Mouse (Mus musculus) hindbrain, embryonic 12.5 days (tissue): ENCODE data around the gene Fmod. TPM values are rescaled to one million over a fixed set of nuclear protein-coding genes. Genes with fewer than 3 reads are reported as not detected.

Experiments used
- ATAC-seq: fragments of 200-750 bp; cut with Nextera tagmentation; 2 replicates; pipeline ENCODE4 v1.8.0; 2017; ENCODE audit warnings: moderate TSS enrichment; ENCODE audit not compliant: low FRiP score
- H3K27ac ChIP-seq: fragments of 300-500 bp; sonication (generic); 2 replicates; pipeline ENCODE4 v1.5.1; 2016; ENCODE audit warnings: mild to moderate bottlenecking
- H3K27me3 ChIP-seq: fragments of 300-500 bp; sonication (generic); 2 replicates; pipeline ENCODE4 v1.6.1; 2016; ENCODE audit warnings: mild to moderate bottlenecking
- H3K36me3 ChIP-seq: fragments of 300-500 bp; sonication (generic); 2 replicates; pipeline ENCODE4 v1.6.1; 2016; ENCODE audit warnings: mild to moderate bottlenecking
- H3K4me1 ChIP-seq: fragments of 300-500 bp; sonication (generic); 2 replicates; pipeline ENCODE4 v1.6.1; 2016
- H3K4me2 ChIP-seq: fragments of 300-500 bp; sonication (generic); replicated peaks from 2 replicates; pipeline ENCODE4 v1.6.1; 2016; ENCODE audit warnings: mild to moderate bottlenecking
- H3K4me3 ChIP-seq: fragments of 300-500 bp; sonication (generic); 2 replicates; pipeline ENCODE4 v1.5.1; 2016; ENCODE audit warnings: mild to moderate bottlenecking
- H3K9ac ChIP-seq: fragments of 300-500 bp; sonication (generic); 2 replicates; pipeline ENCODE4 v1.6.1; 2016; ENCODE audit warnings: mild to moderate bottlenecking, moderate library complexity
- H3K9me3 ChIP-seq: fragments of 300-500 bp; sonication (generic); replicated peaks from 2 replicates; pipeline ENCODE4 v1.6.1; 2016; ENCODE audit warnings: mild to moderate bottlenecking
- WGBS: fragments of 180-500 bp; shearing (Covaris S2); methylation state at CpG from one replicate; pipeline ENCODE4 v1.1.7; 2016; 5-methylcytosine and 5-hydroxymethylcytosine counted together
- polyA plus RNA-seq: library from polyadenylated mRNA; unstranded; fragments of >200 nt; fragmentation: Nextera tagmentation; extraction: Ambion mirVana; gene quantifications from 2 replicates; pipeline ENCODE4 v1.2.1, GENCODE M21; 2016

The Fmod gene
- polyA plus RNA-seq, 1 experiment from 2014 or later: 12.7 TPM

DNA sequence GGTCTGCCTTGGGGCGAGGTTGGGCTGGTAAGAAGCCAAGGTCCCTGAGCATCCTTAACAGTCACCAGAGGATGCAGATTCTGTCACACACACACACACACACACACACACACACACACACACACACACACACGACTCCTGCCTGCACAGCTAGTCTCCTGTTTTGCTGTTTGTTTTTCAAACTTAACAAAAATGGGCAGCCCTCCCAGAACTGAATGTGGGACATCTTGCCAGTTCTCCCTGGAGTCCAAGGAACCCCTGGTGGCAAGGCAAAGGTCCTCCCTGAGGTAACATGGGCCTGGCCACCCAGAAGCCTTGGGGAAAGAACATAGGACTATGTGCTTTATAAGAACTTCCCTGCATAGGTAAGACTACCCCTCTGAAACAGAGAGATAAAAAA is 4.8 kb downstream of the Fmod start:
- H3K27ac ChIP-seq: no peak overlapping the region
- no peaks in the 10 kb centered on the region for H3K36me3 ChIP-seq
- no peaks in the 10 kb centered on the region; the same call in 1 of the 2 replicates for H3K27me3 ChIP-seq
- WGBS: 44% methylated on average over 2 of the region's 2 CpGs
- H3K4me3 ChIP-seq: no peak overlapping the region
- peaks cover 33% of the 10 kb centered on the region for H3K4me1 ChIP-seq
- ATAC-seq: no peak
- no peaks in the 10 kb centered on the region for H3K9me3 ChIP-seq
- H3K4me2 ChIP-seq: no peak overlapping the region
- H3K9ac ChIP-seq: no peak overlapping the region

DNA sequence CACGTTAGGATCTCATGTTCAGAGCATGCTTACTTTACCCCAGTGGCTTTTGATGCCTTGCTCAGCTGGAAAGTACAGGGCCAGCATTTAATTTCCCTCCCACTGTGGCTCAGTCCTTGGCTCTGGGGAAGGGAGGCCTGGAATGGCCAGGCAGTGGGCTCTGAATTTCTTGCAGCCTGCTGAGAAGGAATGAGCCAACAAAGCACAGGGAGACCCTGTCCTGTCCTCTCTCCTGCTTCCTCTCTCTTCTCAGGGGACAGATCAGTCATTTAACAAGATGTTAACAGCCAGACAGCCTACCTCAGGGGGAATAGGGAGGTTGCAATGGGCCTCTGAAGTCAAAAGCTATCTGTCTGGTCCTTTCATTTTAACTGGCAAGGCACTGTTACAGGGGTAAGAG is 5.3 kb downstream of the Fmod start:
- Histone ChIP-seq H3K4me1 (peaks cover 30% of the 10 kb centered on the region), H3K9ac (no peak overlapping the region), H3K9me3 (no peaks in the 10 kb centered on the region), H3K4me3 (no peak overlapping the region), H3K27ac (no peak overlapping the region), H3K4me2 (no peak overlapping the region), H3K36me3 (no peaks in the 10 kb centered on the region), H3K27me3 (no peaks in the 10 kb centered on the region)
- no peak for ATAC-seq
- 9% methylated on average over 1 of the region's 1 CpGs for WGBS

- Histone ChIP-seq H3K4me2 (no peak overlapping the region), H3K27me3 (no peaks in the 10 kb centered on the region), H3K9ac (no peak overlapping the region), H3K27ac (no peak overlapping the region), H3K4me3 (no peak overlapping the region), H3K36me3 (no peaks in the 10 kb centered on the region), H3K4me1 (peaks cover 23% of the 10 kb centered on the region), H3K9me3 (no peaks in the 10 kb centered on the region)
- 91% methylated on average over 6 of the region's 6 CpGs for WGBS
- ATAC-seq: no peak
These were observed 7.8 kb downstream of the Fmod start for GRCm38 (mm10) chr1:134044805-134045204.

- H3K27me3 ChIP-seq: no peaks in the 10 kb centered on the region
- WGBS: 7% methylated on average over 9 of the region's 9 CpGs
- peak overlapping the region; percentile 39; the same call in 1 of the 2 replicates for H3K9ac ChIP-seq
- peak; percentile 81 for ATAC-seq
- H3K9me3 ChIP-seq: no peaks in the 10 kb centered on the region
- peak overlapping the region; percentile 52 for H3K4me2 ChIP-seq
- H3K4me1 ChIP-seq: peaks cover 23% of the 10 kb centered on the region
- no peaks in the 10 kb centered on the region for H3K36me3 ChIP-seq
- H3K4me3 ChIP-seq: peak overlapping the region; percentile 21
- H3K27ac ChIP-seq: no peak overlapping the region
These were observed 8.9 kb downstream of the Fmod start for GRCm38 (mm10) chr1:134045971-134046370.

DNA sequence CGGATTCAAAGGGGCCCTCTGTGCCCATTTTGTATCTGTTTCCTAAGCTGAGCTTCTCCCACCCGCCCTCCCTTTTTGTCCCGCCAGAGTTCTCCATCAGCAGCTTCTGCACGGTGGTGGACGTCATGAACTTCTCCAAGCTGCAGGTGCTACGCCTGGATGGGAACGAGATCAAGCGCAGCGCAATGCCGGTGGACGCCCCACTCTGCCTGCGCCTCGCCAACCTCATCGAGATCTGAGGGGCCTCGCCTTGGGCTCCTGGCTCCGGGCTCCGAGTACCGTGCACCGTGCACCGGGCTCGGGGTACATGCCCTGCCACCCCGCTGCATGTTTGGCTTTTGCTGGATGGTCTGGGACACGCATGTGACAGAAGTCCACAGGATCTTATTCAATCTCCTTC is 9.3 kb downstream of the Fmod start:
- Histone ChIP-seq H3K4me1 (peaks cover 23% of the 10 kb centered on the region), H3K4me3 (peak overlapping the region; percentile 21), H3K4me2 (peak overlapping the region; percentile 52), H3K27me3 (no peaks in the 10 kb centered on the region), H3K36me3 (no peaks in the 10 kb centered on the region), H3K27ac (no peak overlapping the region), H3K9me3 (no peaks in the 10 kb centered on the region), H3K9ac (peak overlapping the region; percentile 39)
- peak; percentile 41 for ATAC-seq
- 32% methylated on average over 23 of the region's 23 CpGs for WGBS

- 78% methylated on average over 6 of the region's 6 CpGs for WGBS
These were observed 10.4 kb downstream of the Fmod start for GRCm38 (mm10) chr1:134047431-134047830.

GRCm38 (mm10) chr1:134048759-134049158 is 11.7 kb downstream of the Fmod start:
- Histone ChIP-seq H3K9ac (no peak overlapping the region), H3K4me1 (peaks cover 4% of the 10 kb centered on the region), H3K27me3 (no peaks in the 10 kb centered on the region), H3K9me3 (no peaks in the 10 kb centered on the region), H3K4me3 (no peak overlapping the region), H3K4me2 (no peak overlapping the region), H3K27ac (no peak overlapping the region), H3K36me3 (no peaks in the 10 kb centered on the region)
- ATAC-seq: no peak
- 3% methylated on average over 5 of the region's 5 CpGs for WGBS

More at GRCm38 (mm10) chr1:134047431-134047830, 10.4 kb downstream of the Fmod start:
- Histone ChIP-seq H3K4me3 (no peak overlapping the region), H3K4me2 (no peak overlapping the region), H3K4me1 (peaks cover 14% of the 10 kb centered on the region), H3K9me3 (no peaks in the 10 kb centered on the region), H3K9ac (no peak overlapping the region), H3K27me3 (no peaks in the 10 kb centered on the region), H3K27ac (no peak overlapping the region), H3K36me3 (no peaks in the 10 kb centered on the region)
- ATAC-seq: no peak

DNA sequence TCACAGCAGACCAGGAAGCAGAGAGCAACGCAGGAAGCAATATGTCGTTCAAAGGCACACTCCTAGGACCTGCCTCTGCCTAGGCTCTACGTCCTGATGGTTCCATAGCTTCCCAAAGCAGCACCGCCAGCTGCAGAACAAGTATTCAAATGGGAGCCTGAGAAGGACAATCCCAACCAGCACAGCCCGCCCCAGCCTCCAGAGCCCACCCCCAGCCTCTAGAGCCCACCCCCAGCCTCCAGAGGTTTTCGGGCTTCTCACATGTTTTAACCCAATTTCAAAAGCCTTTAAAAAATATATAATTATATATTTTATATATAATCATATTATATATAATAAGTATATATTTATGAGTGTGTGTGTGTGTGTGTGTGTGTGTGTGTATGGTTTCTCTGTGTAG is 12.5 kb downstream of the Fmod start:
- Histone ChIP-seq H3K36me3 (no peaks in the 10 kb centered on the region), H3K4me1 (peaks cover 4% of the 10 kb centered on the region), H3K27ac (no peak overlapping the region), H3K9ac (no peak overlapping the region), H3K4me2 (no peak overlapping the region), H3K9me3 (no peaks in the 10 kb centered on the region), H3K4me3 (no peak overlapping the region), H3K27me3 (no peaks in the 10 kb centered on the region)
- no peak for ATAC-seq
- WGBS: 72% methylated on average over 6 of the region's 6 CpGs

GRCm38 (mm10) chr1:134053207-134053606 is 16.2 kb downstream of the Fmod start:
- Histone ChIP-seq H3K4me3 (no peak overlapping the region), H3K4me2 (no peak overlapping the region), H3K27ac (no peak overlapping the region), H3K4me1 (0 out of 2 replicates have a peak, but pooled peaks cover 5% of the 10 kb centered on the region), H3K36me3 (no peaks in the 10 kb centered on the region), H3K9me3 (no peaks in the 10 kb centered on the region), H3K9ac (no peak overlapping the region), H3K27me3 (no peaks in the 10 kb centered on the region)
- 5% methylated on average over 6 of the region's 6 CpGs for WGBS
- ATAC-seq: peak; percentile 26; the same call in 1 of the 2 replicates

DNA sequence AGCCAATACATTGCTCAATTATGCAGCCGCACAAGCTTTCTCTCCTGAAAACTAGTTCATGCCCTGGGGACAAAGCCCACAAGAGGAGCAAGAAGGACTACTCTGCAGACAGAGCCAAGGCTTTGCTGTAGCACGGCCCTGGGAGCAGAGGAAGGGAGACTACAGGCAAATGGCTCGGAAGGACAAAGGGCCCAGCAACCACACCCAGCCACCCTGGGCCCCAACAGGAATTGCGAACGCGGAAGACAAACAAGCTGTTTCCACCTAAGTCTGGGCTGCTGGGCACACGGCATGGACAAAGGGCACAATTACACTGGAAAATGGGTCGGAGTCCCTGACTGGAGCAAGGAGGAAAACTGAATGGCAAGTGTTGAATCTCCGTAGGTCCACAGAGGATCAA is 18.0 kb downstream of the Fmod start:
- Histone ChIP-seq H3K4me1 (peaks cover 10% of the 10 kb centered on the region), H3K9me3 (no peaks in the 10 kb centered on the region), H3K27ac (no peak overlapping the region; the same call in 1 of the 2 replicates), H3K36me3 (no peaks in the 10 kb centered on the region), H3K27me3 (no peaks in the 10 kb centered on the region), H3K4me3 (no peak overlapping the region), H3K9ac (no peak overlapping the region), H3K4me2 (no peak overlapping the region)
- WGBS: 79% methylated on average over 9 of the region's 9 CpGs
- no peak for ATAC-seq

DNA sequence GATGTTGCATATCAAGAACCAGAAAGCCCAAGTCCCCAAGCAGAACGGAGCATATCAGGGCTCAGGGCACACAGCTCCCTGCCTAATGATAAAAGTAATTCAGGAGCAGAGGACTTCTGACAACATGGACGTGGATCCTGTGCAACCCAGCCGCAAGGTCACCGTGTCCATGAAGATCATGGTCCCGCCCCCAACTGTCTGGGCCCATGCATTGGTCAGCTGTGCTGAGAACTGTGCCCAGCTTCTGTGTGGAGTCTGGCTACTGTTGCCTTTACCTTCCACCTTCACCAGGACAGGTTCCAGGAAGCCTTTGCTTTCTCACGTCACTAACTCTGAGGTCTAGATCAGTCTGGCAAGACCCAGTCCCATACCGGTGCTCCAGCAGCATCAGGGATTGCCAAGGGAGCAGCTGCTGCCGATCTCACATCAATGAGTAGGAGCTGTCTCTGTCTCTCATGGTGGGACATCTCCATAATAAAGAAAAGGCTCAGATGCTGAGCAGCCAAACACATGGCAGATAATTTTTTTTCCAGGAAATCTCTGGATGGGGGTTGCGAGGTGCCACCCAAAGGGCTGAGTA is 18.7 kb downstream of the Fmod start:
- no peaks in the 10 kb centered on the region for H3K27me3 ChIP-seq
- 70% methylated on average over 9 of the region's 9 CpGs for WGBS
- H3K9me3 ChIP-seq: no peaks in the 10 kb centered on the region
- H3K9ac ChIP-seq: no peak overlapping the region
- no peak overlapping the region for H3K4me2 ChIP-seq
- ATAC-seq: no peak
- no peak overlapping the region for H3K4me3 ChIP-seq
- peak overlapping the region; percentile 8; the same call in 1 of the 2 replicates for H3K27ac ChIP-seq
- no peaks in the 10 kb centered on the region for H3K36me3 ChIP-seq
- H3K4me1 ChIP-seq: peaks cover 16% of the 10 kb centered on the region

DNA sequence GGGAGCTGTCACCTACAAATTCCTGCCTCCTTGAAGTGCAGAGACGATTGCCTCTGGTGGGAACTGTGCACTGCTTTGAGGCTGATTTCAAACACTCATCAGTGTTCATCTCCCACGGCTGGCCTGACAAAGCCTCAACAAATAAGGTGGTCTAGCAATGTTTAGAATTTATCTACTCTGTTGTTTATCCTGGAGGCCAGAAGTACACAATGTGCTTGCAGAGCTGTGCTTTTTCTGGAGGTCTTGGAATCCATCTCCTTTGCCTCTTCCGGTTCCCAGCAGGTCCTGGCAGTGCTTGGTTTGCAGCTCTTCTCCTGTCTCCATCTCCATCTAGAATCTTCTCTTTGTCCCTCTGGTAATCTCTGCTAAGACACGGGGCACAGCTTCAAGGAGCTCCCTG is 19.2 kb downstream of the Fmod start:
- H3K4me2 ChIP-seq: no peak overlapping the region
- peaks cover 21% of the 10 kb centered on the region for H3K4me1 ChIP-seq
- H3K27ac ChIP-seq: no peak overlapping the region
- WGBS: 78% methylated on average over 4 of the region's 4 CpGs
- no peaks in the 10 kb centered on the region for H3K27me3 ChIP-seq
- no peak overlapping the region for H3K9ac ChIP-seq
- no peak for ATAC-seq
- no peak overlapping the region for H3K4me3 ChIP-seq
- H3K36me3 ChIP-seq: no peaks in the 10 kb centered on the region
- no peaks in the 10 kb centered on the region for H3K9me3 ChIP-seq

DNA sequence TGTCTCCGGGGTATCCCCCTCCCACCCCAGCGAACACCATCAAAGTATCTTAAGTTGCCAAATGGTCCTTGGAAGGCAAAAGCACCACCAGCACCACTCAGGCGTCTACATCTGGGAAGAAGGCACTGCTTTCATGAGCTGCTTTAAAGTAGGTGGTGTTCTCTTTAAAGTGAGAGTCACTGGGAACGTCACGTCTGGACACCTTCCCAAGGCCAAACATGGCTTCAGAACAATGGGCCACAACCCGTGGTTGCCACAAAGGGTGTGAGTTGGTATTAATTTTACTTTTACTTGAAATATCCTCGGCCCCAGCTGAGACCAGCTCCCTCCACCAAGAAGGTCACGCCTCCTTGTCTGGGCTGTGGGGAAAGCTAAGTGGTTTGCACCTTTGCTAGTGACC is 20.7 kb downstream of the Fmod start:
- H3K9me3 ChIP-seq: no peaks in the 10 kb centered on the region
- no peak for ATAC-seq
- H3K27me3 ChIP-seq: no peaks in the 10 kb centered on the region
- H3K4me1 ChIP-seq: peaks cover 36% of the 10 kb centered on the region
- no peak overlapping the region for H3K9ac ChIP-seq
- no peaks in the 10 kb centered on the region for H3K36me3 ChIP-seq
- WGBS: 87% methylated on average over 8 of the region's 8 CpGs
- H3K27ac ChIP-seq: no peak overlapping the region
- H3K4me2 ChIP-seq: no peak overlapping the region
- H3K4me3 ChIP-seq: no peak overlapping the region
